Mouse (Mus musculus): ENCODE data around the gene Zfp526.

Zfp526 gene

GRCm38 (mm10) chr7:25221102-25221883 is at the start of gene Zfp526:
TSS of gene Zfp526 (plus strand) at chr7:25221425.
- peak; percentile 97 for DNase-seq (ENCODE audit: low spot score)

- no peak for DNase-seq (ENCODE audit: low spot score)
Measured at GRCm38 (mm10) chr7:25172669-25173068, 48.6 kb upstream of the Zfp526 start.

- no peak for DNase-seq (ENCODE audit: low spot score)
Measured at GRCm38 (mm10) chr7:25174343-25174742, 46.9 kb upstream of the Zfp526 start.

GRCm38 (mm10) chr7:25178317-25178716 is 42.9 kb upstream of the Zfp526 start:
- DNase-seq (ENCODE audit: low spot score) = no peak

- no peak for DNase-seq (ENCODE audit: low spot score)
Measured at GRCm38 (mm10) chr7:25178787-25179605, 42.2 kb upstream of the Zfp526 start.

GRCm38 (mm10) chr7:25179606-25180161 is 41.5 kb upstream of the Zfp526 start, which contains the start of gene Pou2f2:
TSS of gene Pou2f2 (minus strand) at chr7:25179726.
- DNase-seq (ENCODE audit: low spot score) = peak; percentile 92

- no peak for DNase-seq (ENCODE audit: low spot score)
Measured at GRCm38 (mm10) chr7:25180512-25180911, 40.7 kb upstream of the Zfp526 start.

GRCm38 (mm10) chr7:25181331-25181790 is 39.9 kb upstream of the Zfp526 start:
- DNase-seq (ENCODE audit: low spot score) = peak; percentile 74

- no peak for DNase-seq (ENCODE audit: low spot score)
Measured at GRCm38 (mm10) chr7:25181814-25182213, 39.4 kb upstream of the Zfp526 start.

GRCm38 (mm10) chr7:25184091-25184490 is 37.1 kb upstream of the Zfp526 start:
- DNase-seq (ENCODE audit: low spot score) = peak; percentile 51

GRCm38 (mm10) chr7:25187662-25188650 is 33.3 kb upstream of the Zfp526 start:
- peak; percentile 94 for DNase-seq (ENCODE audit: low spot score)

GRCm38 (mm10) chr7:25190806-25191205 is 30.4 kb upstream of the Zfp526 start:
- DNase-seq (ENCODE audit: low spot score) = no peak

GRCm38 (mm10) chr7:25192110-25192509 is 29.1 kb upstream of the Zfp526 start:
- no peak for DNase-seq (ENCODE audit: low spot score)

GRCm38 (mm10) chr7:25195148-25195547 is 26.1 kb upstream of the Zfp526 start:
- DNase-seq (ENCODE audit: low spot score) = no peak

- no peak for DNase-seq (ENCODE audit: low spot score)
Measured at GRCm38 (mm10) chr7:25196107-25196506, 25.1 kb upstream of the Zfp526 start.

- peak; percentile 79 for DNase-seq (ENCODE audit: low spot score)
Measured at GRCm38 (mm10) chr7:25197384-25198018, 23.7 kb upstream of the Zfp526 start.

GRCm38 (mm10) chr7:25203624-25204023 is 17.6 kb upstream of the Zfp526 start:
- no peak for DNase-seq (ENCODE audit: low spot score)

- DNase-seq (ENCODE audit: low spot score) = no peak
Measured at GRCm38 (mm10) chr7:25205355-25206093, 15.7 kb upstream of the Zfp526 start.

GRCm38 (mm10) chr7:25206094-25206830 is 15.0 kb upstream of the Zfp526 start:
- DNase-seq (ENCODE audit: low spot score) = no peak
